Mouse (Mus musculus) CH12.LX (cell line): ENCODE results near the gene AW011738.

Experiments used
- CTCF ChIP-seq, 2 experiments: IDR thresholded peaks in 1 of 2; conservative IDR thresholded peaks in 1 of 2; 2 replicates each; pipeline ENCODE4 v1.5.1; 2011 to 2012; ENCODE audit warnings: low read depth in 2 of 2, low read length in 2 of 2, improper control_type of control experiment in 1 of 2, inconsistent platforms in 1 of 2, mild to moderate bottlenecking in 1 of 2, moderate library complexity in 1 of 2
- E2F4 ChIP-seq: IDR thresholded peaks from 2 replicates; pipeline ENCODE4 v1.6.1; 2011; ENCODE audit warnings: low read depth, low read length, improper control_type of control experiment; ENCODE audit not compliant: insufficient replicate concordance
- EP300 ChIP-seq: IDR thresholded peaks from 2 replicates; pipeline ENCODE4 v1.6.1; 2011; ENCODE audit warnings: low read length, improper control_type of control experiment
- HCFC1 ChIP-seq: IDR thresholded peaks from 2 replicates; pipeline ENCODE4 v1.6.1; 2012; ENCODE audit warnings: low read depth, mild to moderate bottlenecking, inconsistent platforms, low read length, improper control_type of control experiment
- MXI1 ChIP-seq: IDR thresholded peaks from 2 replicates; pipeline ENCODE4 v1.6.1; 2011; ENCODE audit warnings: mild to moderate bottlenecking, low read depth, low read length, improper control_type of control experiment
- NELFE ChIP-seq: IDR thresholded peaks from 2 replicates; pipeline ENCODE4 v1.6.1; 2011; ENCODE audit warnings: low read depth, low read length, improper control_type of control experiment
- POLR2A ChIP-seq: IDR thresholded peaks from 2 replicates; pipeline ENCODE4 v1.6.1; 2011; ENCODE audit warnings: low read depth, mild to moderate bottlenecking, improper control_type of control experiment, low read length
- POLR2AphosphoS2 ChIP-seq: IDR thresholded peaks from 2 replicates; pipeline ENCODE4 v1.6.1; 2011; ENCODE audit warnings: low read depth, low read length, improper control_type of control experiment

DNA sequence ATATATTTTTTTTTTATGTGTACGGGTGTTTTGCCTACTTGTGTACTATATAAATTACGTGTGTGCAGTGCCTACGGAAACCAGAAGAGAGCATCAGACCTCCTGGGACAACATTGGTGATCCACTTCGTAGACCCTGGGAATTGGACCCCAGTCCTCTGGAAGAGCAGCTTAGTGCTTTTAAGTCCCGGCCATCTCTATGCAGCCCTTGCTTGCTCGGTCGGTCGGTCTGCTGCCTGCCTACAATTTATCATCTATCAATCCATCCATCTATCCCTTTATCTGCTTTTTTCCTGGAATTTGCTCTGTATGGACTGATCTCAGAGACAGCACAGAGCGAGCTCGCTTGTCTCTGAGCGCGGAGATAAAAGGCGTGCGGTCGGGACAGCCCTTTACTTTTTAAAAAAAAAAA, 32.3 kb downstream of the AW011738 start:
- TF ChIP-seq MXI1: no peak
- TF ChIP-seq CTCF (conservative IDR thresholded peaks at IDR 0.05 in 1 of 2, IDR thresholded peaks at IDR 0.05 in 1 of 2; ENCODE audit: low read depth in 2 of 2, low read length in 2 of 2): 0 out of 4 replicates have a peak, but pooled peaks of 1 of the 2 experiments have one; percentile 25
- no peak for TF ChIP-seq HCFC1
- no peak for TF ChIP-seq E2F4
- TF ChIP-seq POLR2AphosphoS2: no peak
- TF ChIP-seq EP300: no peak
- no peak for TF ChIP-seq NELFE
- no peak for TF ChIP-seq POLR2A
